Mouse (Mus musculus) retina, embryonic 14.5 days (tissue): ENCODE measurements at regions not wholly inside any gene's neighbourhood (a gene's known extent, or its start where the extent isn't known, plus 50 kb on each side); places are given as distances from the start of the nearest gene placed in this dataset.

Experiments used
- DNase-seq: peaks from one replicate; pipeline ENCODE4 v3.0.0-alpha.2; 2015; ENCODE audit warnings: low spot score

- peak; percentile 55 for DNase-seq
Measured at GRCm38 (mm10) chr13:44038322-44038721, 253.7 kb downstream of the Cd83 start.

GRCm38 (mm10) chr13:44040640-44041039 lies 256.1 kb downstream of the Cd83 start:
- DNase-seq, result no peak

- DNase-seq, result no peak
Measured at GRCm38 (mm10) chr13:44042730-44043493, 258.3 kb downstream of the Cd83 start.

- peak; percentile 85 for DNase-seq
Measured at GRCm38 (mm10) chr13:44043494-44043885, 258.9 kb downstream of the Cd83 start.

- peak; percentile 43 for DNase-seq
Measured at GRCm38 (mm10) chr13:44044546-44045216, 260.1 kb downstream of the Cd83 start.

- DNase-seq, result no peak
Measured at GRCm38 (mm10) chr13:44046436-44046835, 261.9 kb downstream of the Cd83 start.

GRCm38 (mm10) chr13:44054157-44054556 lies 269.6 kb downstream of the Cd83 start:
- no peak for DNase-seq

GRCm38 (mm10) chr13:44055573-44056491 lies 271.3 kb downstream of the Cd83 start:
- DNase-seq, result no peak

GRCm38 (mm10) chr13:44056716-44057115 lies 272.1 kb downstream of the Cd83 start:
- no peak for DNase-seq

- no peak for DNase-seq
Measured at GRCm38 (mm10) chr13:44057542-44057941, 273.0 kb downstream of the Cd83 start.

- no peak for DNase-seq
Measured at GRCm38 (mm10) chr13:44058277-44058676, 273.7 kb downstream of the Cd83 start.

GRCm38 (mm10) chr13:44059436-44059835 lies 274.9 kb downstream of the Cd83 start:
- DNase-seq, result no peak

- no peak for DNase-seq
Measured at GRCm38 (mm10) chr13:44061286-44061685, 276.7 kb downstream of the Cd83 start.

GRCm38 (mm10) chr13:44061721-44062300 lies 277.2 kb downstream of the Cd83 start:
- DNase-seq, result no peak

GRCm38 (mm10) chr13:44063317-44063716 lies 278.7 kb downstream of the Cd83 start:
- no peak for DNase-seq

GRCm38 (mm10) chr13:44064026-44064425 lies 279.5 kb downstream of the Cd83 start:
- no peak for DNase-seq

GRCm38 (mm10) chr13:44065741-44066185 lies 281.2 kb downstream of the Cd83 start:
- DNase-seq, result no peak

- no peak for DNase-seq
Measured at GRCm38 (mm10) chr13:44067244-44067643, 282.7 kb downstream of the Cd83 start.

GRCm38 (mm10) chr13:44068951-44069350 lies 284.4 kb downstream of the Cd83 start:
- no peak for DNase-seq

- no peak for DNase-seq
Measured at GRCm38 (mm10) chr13:44073122-44073521, 288.5 kb downstream of the Cd83 start.

GRCm38 (mm10) chr13:44074172-44074571 lies 289.6 kb downstream of the Cd83 start:
- DNase-seq, result no peak

GRCm38 (mm10) chr13:44077022-44077421 lies 292.4 kb downstream of the Cd83 start:
- DNase-seq, result no peak
